Mouse (Mus musculus) MEL (cell line): Measurements from ENCODE around the gene Defb18. TPM values are rescaled to one million over a fixed set of nuclear protein-coding genes. Genes with fewer than 3 reads are reported as not detected.

Source experiments
- DNase-seq: peaks from one replicate; pipeline ENCODE4 v3.0.0; 2011; ENCODE audit warnings: low read depth, low spot score
- H3K27ac ChIP-seq: 2 replicates; pipeline ENCODE4 v1.5.1; 2012; ENCODE audit warnings: low read depth, mild to moderate bottlenecking, control low read depth, low read length, moderate library complexity; ENCODE audit not compliant: control insufficient read depth
- H3K27me3 ChIP-seq, 2 experiments: fragments of 150-350 bp in 1 of 2; sonication (generic) in 1 of 2; 2 replicates each; pipeline ENCODE4 v1.6.1; 2012; ENCODE audit warnings: low read length in 2 of 2, mild to moderate bottlenecking in 2 of 2, improper control_type of control experiment in 1 of 2, moderate library complexity in 1 of 2; ENCODE audit not compliant: insufficient read depth in 2 of 2, control insufficient read depth in 1 of 2
- H3K36me3 ChIP-seq, 2 experiments: 2 replicates each; pipeline ENCODE4 v1.6.1; 2012 to 2014; ENCODE audit warnings: low read length in 2 of 2, improper control_type of control experiment in 1 of 2, inconsistent platforms in 1 of 2, mild to moderate bottlenecking in 1 of 2; ENCODE audit not compliant: insufficient read depth in 2 of 2, control insufficient read depth in 1 of 2
- H3K4me1 ChIP-seq, 2 experiments: fragments of 150-350 bp in 1 of 2; sonication (generic) in 1 of 2; 2 replicates each; pipeline ENCODE4 v1.6.1; 2012; ENCODE audit warnings: low read length in 2 of 2, improper control_type of control experiment in 1 of 2, mild to moderate bottlenecking in 1 of 2; ENCODE audit not compliant: insufficient read depth in 2 of 2, control insufficient read depth in 1 of 2
- H3K4me3 ChIP-seq, 2 experiments: fragments of 150-350 bp in 1 of 2; sonication (generic) in 1 of 2; 2 replicates each; pipeline ENCODE4 v1.5.1; 2012; ENCODE audit warnings: low read depth in 2 of 2, low read length in 2 of 2, mild to moderate bottlenecking in 2 of 2, moderate library complexity in 2 of 2, control low read depth in 1 of 2, improper control_type of control experiment in 1 of 2; ENCODE audit not compliant: control insufficient read depth in 1 of 2, insufficient read depth in 1 of 2
- H3K79me2 ChIP-seq: 2 replicates; pipeline ENCODE4 v1.6.1; 2012; ENCODE audit warnings: mild to moderate bottlenecking, low read length, moderate library complexity; ENCODE audit not compliant: control insufficient read depth, poor library complexity, insufficient read depth
- H3K9ac ChIP-seq: 2 replicates; pipeline ENCODE4 v1.6.1; 2012; ENCODE audit warnings: low read depth, mild to moderate bottlenecking, control low read depth, low read length, moderate library complexity; ENCODE audit not compliant: control insufficient read depth, poor library complexity, severe bottlenecking
- H3K9me3 ChIP-seq: fragments of 150-350 bp; sonication (generic); replicated peaks from 2 replicates; pipeline ENCODE4 v1.6.1; 2012; ENCODE audit warnings: mild to moderate bottlenecking, low read length, improper control_type of control experiment, moderate library complexity; ENCODE audit not compliant: insufficient read depth
- EP300 ChIP-seq, 2 experiments: IDR thresholded peaks; 2 replicates each; pipeline ENCODE4 v1.6.1; 2011; ENCODE audit warnings: improper control_type of control experiment in 2 of 2, low read length in 2 of 2, low read depth in 1 of 2, mild to moderate bottlenecking in 1 of 2
- HCFC1 ChIP-seq: IDR thresholded peaks from 2 replicates; pipeline ENCODE4 v1.6.1; 2012; ENCODE audit warnings: low read depth, mild to moderate bottlenecking, inconsistent platforms, low read length, improper control_type of control experiment, moderate library complexity
- NELFE ChIP-seq: IDR thresholded peaks from 2 replicates; pipeline ENCODE4 v1.6.1; 2011; ENCODE audit warnings: low read depth, low read length, improper control_type of control experiment
- POLR2AphosphoS5 ChIP-seq: IDR thresholded peaks from 2 replicates; pipeline ENCODE4 v1.6.1; 2012; ENCODE audit warnings: low read depth, borderline replicate concordance, mild to moderate bottlenecking, inconsistent platforms, low read length, moderate library complexity, mixed read lengths
- TAL1 ChIP-seq: IDR thresholded peaks from 2 replicates; pipeline ENCODE4 v1.6.1; 2012; ENCODE audit warnings: mild to moderate bottlenecking, inconsistent platforms, low read length, moderate library complexity, mixed read lengths
- USF1 ChIP-seq: IDR thresholded peaks from 2 replicates; pipeline ENCODE4 v1.6.1; 2014; ENCODE audit warnings: low read depth, mild to moderate bottlenecking, inconsistent platforms, low read length, improper control_type of control experiment, moderate library complexity
- ZC3H11A ChIP-seq: IDR thresholded peaks from 2 replicates; pipeline ENCODE4 v1.6.1; 2012; ENCODE audit warnings: low read depth, mild to moderate bottlenecking, inconsistent platforms, low read length, improper control_type of control experiment
- polyA plus RNA-seq, 2 experiments: library from polyadenylated mRNA; stranded (reverse) in 1 of 2; unstranded in 1 of 2; fragments of >175 nt in 1 of 2; fragments of >200 nt in 1 of 2; gene quantifications; 2 replicates each; pipeline versions ENCODE4 v1.2.1 to v1.2.4; 2012; ENCODE audit warnings: low replicate concordance in 2 of 2, low read depth in 1 of 2; ENCODE audit not compliant: insufficient read length in 2 of 2, insufficient read depth in 1 of 2, missing spikeins in 1 of 2
- total RNA-seq: library from RNA; depleted of rRNA; stranded (reverse); fragments of 300-350 nt; gene quantifications from 2 replicates; pipeline ENCODE4 v1.2.3, GENCODE M21; 2012; rRNA removed

Gene Defb18
- total and polyA plus RNA-seq, 3 experiments: not detected

- Histone ChIP-seq H3K27ac (no peak overlapping the region), H3K27me3 (no peaks in the 10 kb centered on the region), H3K79me2 (no peaks in the 10 kb centered on the region), H3K9ac (no peak overlapping the region), H3K4me1 (no peaks in the 10 kb centered on the region), H3K4me3 (no peak overlapping the region), H3K36me3 (no peaks in the 10 kb centered on the region), H3K9me3 (no peaks in the 10 kb centered on the region)
- DNase-seq: no peak
- TF ChIP-seq USF1 (no peak), POLR2AphosphoS5 (no peak), ZC3H11A (no peak), NELFE (no peak), HCFC1 (no peak), EP300 (IDR thresholded peaks at IDR 0.05; ENCODE audit: low read depth in 1 of 2, low read length in 2 of 2) (no peak), TAL1 (no peak)
Measured at GRCm38 (mm10) chr1:18190714-18191712, 46.2 kb downstream of the Defb18 start.

Other genes with a start within 250 kb of the Defb18 start
- not detected in 2 replicates for gene Crisp4, start 91.5 kb downstream of the Defb18 start, total RNA-seq
- gene Crisp4, start 91.5 kb downstream of the Defb18 start, polyA plus RNA-seq: not detected
- gene Defb41, start 27.7 kb upstream of the Defb18 start, total RNA-seq: not detected in 2 replicates
- gene Defb41, start 27.7 kb upstream of the Defb18 start, polyA plus RNA-seq: not detected